In the genomic region with DNA sequence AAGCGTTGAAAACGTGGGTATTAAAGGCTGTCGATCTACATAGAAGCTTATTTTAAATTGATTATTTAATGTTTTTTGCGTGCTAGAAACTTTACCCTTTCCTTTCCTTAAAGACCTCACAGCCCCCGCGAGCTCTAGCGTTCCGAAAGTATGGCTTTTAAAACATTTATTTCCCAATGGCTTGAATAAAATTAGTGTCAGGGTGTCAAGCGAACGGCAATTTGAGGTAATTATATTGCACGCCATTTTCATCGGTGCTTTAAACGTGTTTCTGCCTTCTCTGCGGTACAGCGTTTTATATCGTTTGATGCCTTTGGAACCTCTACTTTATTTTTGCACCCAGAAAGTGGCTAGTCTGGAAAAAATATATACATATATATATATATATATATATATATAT, we compare ENCODE assay signal across 10 mouse cellular contexts. TPM values are rescaled to one million over a fixed set of nuclear protein-coding genes. Genes with fewer than 3 reads are reported as not detected.
DNase-seq lines count a peak whose midpoint lies in the region; ATAC-seq and TF ChIP-seq lines count a peak whose summit lies in the region.
"Had no signal": no experiment of that assay in that cellular context is flagged by ENCODE, and none has a peak within 500 bp of the region (broad histone marks: within the 10 kb centered on the region; RNA-seq: fewer than 3 reads in every experiment).

No protein-coding gene starts in this region.

- H3K4me2 ChIP-seq in heart, embryonic 12.5 days, result peak overlapping the region; percentile 77
- peak overlapping the region; percentile 84 for H3K4me2 ChIP-seq in forebrain, embryonic 12.5 days
- peak overlapping the region; percentile 51 for H3K4me2 ChIP-seq in limb, embryonic 14.5 days (replicated peaks; ENCODE audit: low read depth, low read length, severe bottlenecking)

- no peaks in the 10 kb centered on the region for H3K36me3 ChIP-seq in heart, embryonic 12.5 days
- H3K36me3 ChIP-seq in E14TG2a.4 (ENCODE audit: insufficient read depth, low read length), result no peaks in the 10 kb centered on the region
- H3K36me3 ChIP-seq in forebrain, embryonic 12.5 days (replicated peaks), result no peaks in the 10 kb centered on the region
- no peaks in the 10 kb centered on the region for H3K36me3 ChIP-seq in limb, embryonic 14.5 days (ENCODE audit: control insufficient read depth, insufficient read depth, low read length)
- H3K36me3 ChIP-seq: liver, embryonic 13.5 days had no signal

- no peak for TF ChIP-seq CTCF in E14TG2a.4 (conservative IDR thresholded peaks at IDR 0.05; ENCODE audit: low read length)

- TF ChIP-seq POLR2A in limb, embryonic 14.5 days (IDR thresholded peaks at IDR 0.05; ENCODE audit: borderline replicate concordance, extremely low read depth, insufficient read depth, insufficient read length), result no peak

- H3K9me3 ChIP-seq in heart, embryonic 12.5 days (replicated peaks), result no peaks in the 10 kb centered on the region
- no peaks in the 10 kb centered on the region for H3K9me3 ChIP-seq in E14TG2a.4 (ENCODE audit: low read length)
- H3K9me3 ChIP-seq in forebrain, embryonic 12.5 days, result no peaks in the 10 kb centered on the region
- H3K9me3 ChIP-seq in limb, embryonic 14.5 days (ENCODE audit: control insufficient read depth, low read length), result no peaks in the 10 kb centered on the region
- H3K9me3 ChIP-seq: liver, embryonic 13.5 days had no signal

- H3K4me3 ChIP-seq in heart, embryonic 12.5 days, result peak overlapping the region; percentile 47
- peak overlapping the region; percentile 52; the same call in 1 of the 2 replicates for H3K4me3 ChIP-seq in E14TG2a.4 (replicated peaks; ENCODE audit: low read length)
- peak overlapping the region; percentile 52 for H3K4me3 ChIP-seq in forebrain, embryonic 12.5 days (replicated peaks)
- H3K4me3 ChIP-seq in limb, embryonic 14.5 days (replicated peaks; ENCODE audit: low read length), result peak overlapping the region; percentile 38
- H3K4me3 ChIP-seq: liver, embryonic 13.5 days had no signal

- H3K4me1 ChIP-seq in heart, embryonic 12.5 days (replicated peaks), result peaks cover 30% of the 10 kb centered on the region
- peaks cover 24% of the 10 kb centered on the region; the same call in 1 of the 2 replicates for H3K4me1 ChIP-seq in E14TG2a.4 (replicated peaks; ENCODE audit: low read depth, low read length)
- peaks cover 26% of the 10 kb centered on the region for H3K4me1 ChIP-seq in forebrain, embryonic 12.5 days
- H3K4me1 ChIP-seq in limb, embryonic 14.5 days (ENCODE audit: control insufficient read depth, insufficient read depth, low read length), result peaks cover 7% of the 10 kb centered on the region
- H3K4me1 ChIP-seq: liver, embryonic 13.5 days had no signal

- no peak for DNase-seq in heart, postnatal 14 days
- DNase-seq in limb, embryonic 14.5 days (ENCODE audit: low spot score), result no peak
- no peak for DNase-seq in thymus, postnatal 0 days (ENCODE audit: low spot score)
- DNase-seq in retina, postnatal 1 day, result no peak
- no peak for DNase-seq in kidney, postnatal 4 days
- DNase-seq: liver, embryonic 13.5 days had no signal

- WGBS in heart, embryonic 12.5 days, result 18% methylated on average over 16 of the region's 16 CpGs
- WGBS in forebrain, embryonic 12.5 days, result 8% methylated on average over 16 of the region's 16 CpGs
- WGBS in limb, embryonic 14.5 days, result 21% methylated on average over 16 of the region's 16 CpGs

- no peak for ATAC-seq in heart, embryonic 12.5 days (ENCODE audit: insufficient number of reproducible peaks, low FRiP score)
- no peak for ATAC-seq in forebrain, embryonic 12.5 days (ENCODE audit: low FRiP score)
- ATAC-seq in limb, embryonic 14.5 days (ENCODE audit: low FRiP score, low read depth), result no peak

- H3K27ac ChIP-seq in heart, embryonic 12.5 days (ENCODE audit: poor library complexity, severe bottlenecking), result no peak overlapping the region
- H3K27ac ChIP-seq in forebrain, embryonic 12.5 days, result no peak overlapping the region
- no peak overlapping the region for H3K27ac ChIP-seq in limb, embryonic 14.5 days (replicated peaks; ENCODE audit: low read depth, low read length)
- H3K27ac ChIP-seq: liver, embryonic 13.5 days had no signal

- peaks cover 41% of the 10 kb centered on the region for H3K27me3 ChIP-seq in heart, embryonic 12.5 days (replicated peaks)
- H3K27me3 ChIP-seq in E14TG2a.4 (ENCODE audit: insufficient read depth, low read length), result peaks cover 38% of the 10 kb centered on the region
- 0 out of 2 replicates have a peak, but pooled peaks cover 4% of the 10 kb centered on the region for H3K27me3 ChIP-seq in forebrain, embryonic 12.5 days
- peaks cover 36% of the 10 kb centered on the region for H3K27me3 ChIP-seq in limb, embryonic 14.5 days (ENCODE audit: control insufficient read depth, insufficient read depth, low read length)
- H3K27me3 ChIP-seq: CH12.LX had no signal

- no peak overlapping the region for H3K9ac ChIP-seq in heart, embryonic 12.5 days
- peak overlapping the region; percentile 56; the same call in 1 of the 2 replicates for H3K9ac ChIP-seq in forebrain, embryonic 12.5 days
- H3K9ac ChIP-seq in limb, embryonic 14.5 days (ENCODE audit: low read depth, low read length, severe bottlenecking), result no peak overlapping the region
- H3K9ac ChIP-seq: liver, embryonic 13.5 days had no signal

- intact Hi-C loops in heart, postnatal 14 days (cut with DNase I), result no loop called here

RNA-seq across cellular contexts. Expression of a gene that starts 0.4 kb away (rescaled TPM):
- 0.13 and 0.15 TPM in 2 replicates for polyA plus RNA-seq in heart, embryonic 12.5 days (2016; fragmentation: Nextera tagmentation; extraction: Ambion mirVana)
- not detected for total RNA-seq in heart, postnatal 14 days (2021)
- polyA plus RNA-seq in forebrain, embryonic 12.5 days (2016; fragmentation: Nextera tagmentation; extraction: Ambion mirVana), result 12.1 and 13.4 TPM in 2 replicates
- polyA plus RNA-seq in limb, embryonic 14.5 days (2012; rRNA removed), result 5.5 and 6.8 TPM in 2 replicates
- polyA plus RNA-seq in limb, embryonic 14.5 days (2014; fragmentation: Nextera tagmentation; extraction: Ambion mirVana), result 4.4 and 6.0 TPM in 2 replicates
- polyA plus RNA-seq in thymus, postnatal 0 days (2015; fragmentation: Nextera tagmentation; extraction: Ambion mirVana), result 0.03 TPM in 1 of 2 replicates, not detected in the other
- total RNA-seq: CH12.LX had no signal
